Mouse (Mus musculus) stomach, postnatal 0 days (tissue): ENCODE results near the gene Slc26a6.

Source experiments
- CTCF ChIP-seq: IDR thresholded peaks from 2 replicates; pipeline ENCODE4 v1.5.1; 2016; ENCODE audit warnings: antibody characterized with exemption, low read depth, mild to moderate bottlenecking, moderate library complexity
- EP300 ChIP-seq: optimal IDR thresholded peaks from 2 replicates; pipeline ENCODE3; 2016; ENCODE audit warnings: antibody characterized with exemption

GRCm38 (mm10) chr9:108854241-108854696 is 1.2 kb downstream of the Slc26a6 start:
- no peak; the same call in 1 of the 2 replicates for TF ChIP-seq CTCF
- no peak for TF ChIP-seq EP300
